Mouse (Mus musculus) embryonic facial prominence, embryonic 11.5 days (tissue): ENCODE data around the gene Ltf. TPM values are rescaled to one million over a fixed set of nuclear protein-coding genes. Genes with fewer than 3 reads are reported as not detected.

Experiments
- ATAC-seq: fragments of 200-750 bp; cut with Nextera tagmentation; replicated peaks from 2 replicates; pipeline ENCODE4 v1.8.0; 2017; ENCODE audit warnings: low read depth; ENCODE audit not compliant: insufficient number of reproducible peaks, low FRiP score, low TSS enrichment
- DNase-seq: peaks from one replicate; pipeline ENCODE4 v3.0.0-alpha.2; 2015; ENCODE audit warnings: low spot score
- H3K27ac ChIP-seq: fragments of 300-500 bp; sonication (generic); replicated peaks from 2 replicates; pipeline ENCODE4 v1.5.1; 2014; ENCODE audit warnings: mild to moderate bottlenecking, low read depth, low read length, control low read depth
- H3K27me3 ChIP-seq: fragments of 300-500 bp; sonication (generic); 2 replicates; pipeline ENCODE4 v1.6.1; 2014; ENCODE audit warnings: mild to moderate bottlenecking, low read length, moderate library complexity, mixed read lengths; ENCODE audit not compliant: control insufficient read depth, insufficient read depth
- H3K36me3 ChIP-seq: fragments of 300-500 bp; sonication (generic); replicated peaks from 2 replicates; pipeline ENCODE4 v1.6.1; 2014; ENCODE audit warnings: low read depth, mild to moderate bottlenecking, low read length, moderate library complexity, mixed read lengths; ENCODE audit not compliant: control insufficient read depth, insufficient read depth
- H3K4me1 ChIP-seq: fragments of 300-500 bp; sonication (generic); 2 replicates; pipeline ENCODE4 v1.6.1; 2014; ENCODE audit warnings: low read length, mixed read lengths; ENCODE audit not compliant: control insufficient read depth, insufficient read depth
- H3K4me2 ChIP-seq: fragments of 300-500 bp; sonication (generic); 2 replicates; pipeline ENCODE4 v1.6.1; 2014; ENCODE audit warnings: low read depth, mild to moderate bottlenecking, control low read depth, low read length, moderate library complexity
- H3K4me3 ChIP-seq: fragments of 300-500 bp; sonication (generic); 2 replicates; pipeline ENCODE4 v1.5.1; 2014; ENCODE audit warnings: low read depth, low read length, control low read depth
- H3K9ac ChIP-seq: fragments of 300-500 bp; sonication (generic); replicated peaks from 2 replicates; pipeline ENCODE4 v1.6.1; 2014; ENCODE audit warnings: mild to moderate bottlenecking, control low read depth, low read length
- H3K9me3 ChIP-seq: fragments of 300-500 bp; sonication (generic); replicated peaks from 2 replicates; pipeline ENCODE4 v1.6.1; 2016; ENCODE audit warnings: mild to moderate bottlenecking, low read length, inconsistent platforms, mixed read lengths; ENCODE audit not compliant: control insufficient read depth
- WGBS: fragments of 180-500 bp; shearing (Covaris S2); extraction: QIAGEN DNeasy Blood & Tissue Kit; methylation state at CpG from one replicate; pipeline ENCODE4 v1.1.7; 2014; 5-methylcytosine and 5-hydroxymethylcytosine counted together
- polyA plus RNA-seq: library from polyadenylated mRNA; unstranded; fragments of >200 nt; fragmentation: Nextera tagmentation; extraction: Ambion mirVana; gene quantifications from 2 replicates; pipeline ENCODE4 v1.2.1, GENCODE M21; 2014

Gene Ltf
- polyA plus RNA-seq, 1 experiment from 2014 or later = 1.1 TPM

DNA sequence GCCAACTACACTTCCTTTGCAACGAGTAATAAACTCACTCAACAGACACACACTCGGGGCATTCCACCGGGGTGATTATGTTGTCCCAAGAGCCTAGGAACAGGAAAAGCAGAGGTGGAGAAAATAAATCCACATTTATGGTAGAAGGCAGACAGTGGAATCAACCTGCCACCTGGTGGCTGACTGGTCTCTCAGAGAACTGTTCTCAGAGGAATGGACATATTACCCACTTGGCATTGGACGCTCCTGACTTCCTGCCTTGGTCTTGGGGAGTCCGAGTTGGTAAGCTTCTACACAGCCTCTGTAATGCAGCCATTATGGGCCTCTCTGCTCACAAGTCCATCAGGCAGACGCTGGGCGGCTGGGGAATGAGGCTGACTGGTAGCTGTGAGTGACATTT, 53.1 kb downstream of the Ltf start:
- H3K9me3 ChIP-seq = no peaks in the 10 kb centered on the region
- WGBS = 58% methylated on average over 7 of the region's 7 CpGs
- no peak overlapping the region for H3K27ac ChIP-seq
- H3K27me3 ChIP-seq = no peaks in the 10 kb centered on the region
- DNase-seq (peak; percentile 49), ATAC-seq (no peak)
- no peaks in the 10 kb centered on the region for H3K36me3 ChIP-seq
- no peaks in the 10 kb centered on the region for H3K4me1 ChIP-seq
- no peak overlapping the region for H3K4me3 ChIP-seq
- no peak overlapping the region for H3K4me2 ChIP-seq
- no peak overlapping the region for H3K9ac ChIP-seq

DNA sequence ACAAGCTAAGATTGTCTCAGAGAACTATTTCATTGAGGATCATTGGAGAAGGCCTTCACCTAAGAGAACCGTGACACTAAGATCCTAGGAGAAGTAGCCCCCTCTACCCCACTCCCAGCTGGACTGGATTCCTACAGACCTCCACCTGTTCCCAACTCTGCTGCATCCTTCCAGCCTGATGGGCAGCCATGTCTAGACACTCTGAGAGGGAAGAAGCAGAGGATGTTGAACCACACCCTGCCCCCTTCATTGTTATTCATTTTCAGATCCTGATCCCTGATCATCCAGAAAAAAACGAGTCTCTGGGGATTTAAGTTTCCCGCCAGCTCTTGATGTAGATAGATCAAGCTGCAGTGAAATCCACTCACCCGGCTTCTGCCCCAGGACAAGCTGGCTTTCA, 53.9 kb downstream of the Ltf start:
- Histone ChIP-seq H3K27ac (no peak overlapping the region), H3K9me3 (no peaks in the 10 kb centered on the region), H3K9ac (no peak overlapping the region), H3K4me2 (no peak overlapping the region), H3K27me3 (no peaks in the 10 kb centered on the region), H3K4me1 (no peaks in the 10 kb centered on the region), H3K36me3 (no peaks in the 10 kb centered on the region), H3K4me3 (no peak overlapping the region)
- 74% methylated on average over 4 of the region's 4 CpGs for WGBS
- ATAC-seq (no peak), DNase-seq (no peak)

DNA sequence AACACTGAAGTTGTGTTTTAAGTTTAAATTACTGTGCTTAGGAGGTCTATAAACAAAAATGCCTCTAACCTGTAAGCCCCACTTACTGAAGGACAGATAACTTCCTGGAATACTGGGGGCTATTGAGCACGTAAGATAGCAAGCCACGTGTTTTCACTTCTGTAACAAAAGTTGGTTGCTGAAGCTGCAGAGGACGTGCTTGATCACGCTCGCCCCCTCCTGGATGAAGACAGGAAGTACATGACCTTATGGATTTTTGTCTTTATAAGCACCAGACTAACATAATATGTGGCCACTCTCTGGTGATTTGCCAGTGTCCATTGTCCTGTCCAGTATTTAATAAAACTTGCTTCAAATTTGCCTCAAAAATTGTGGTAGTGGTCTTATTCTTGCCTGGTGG, 58.7 kb downstream of the Ltf start:
- H3K27ac ChIP-seq = no peak overlapping the region
- no peaks in the 10 kb centered on the region for H3K4me1 ChIP-seq
- 56% methylated on average over 5 of the region's 5 CpGs for WGBS
- H3K4me2 ChIP-seq = no peak overlapping the region
- DNase-seq = peak; percentile 36
- H3K27me3 ChIP-seq = no peaks in the 10 kb centered on the region
- no peak overlapping the region for H3K9ac ChIP-seq
- no peak overlapping the region for H3K4me3 ChIP-seq
- H3K36me3 ChIP-seq = no peaks in the 10 kb centered on the region
- no peaks in the 10 kb centered on the region for H3K9me3 ChIP-seq
- no peak for ATAC-seq

DNA sequence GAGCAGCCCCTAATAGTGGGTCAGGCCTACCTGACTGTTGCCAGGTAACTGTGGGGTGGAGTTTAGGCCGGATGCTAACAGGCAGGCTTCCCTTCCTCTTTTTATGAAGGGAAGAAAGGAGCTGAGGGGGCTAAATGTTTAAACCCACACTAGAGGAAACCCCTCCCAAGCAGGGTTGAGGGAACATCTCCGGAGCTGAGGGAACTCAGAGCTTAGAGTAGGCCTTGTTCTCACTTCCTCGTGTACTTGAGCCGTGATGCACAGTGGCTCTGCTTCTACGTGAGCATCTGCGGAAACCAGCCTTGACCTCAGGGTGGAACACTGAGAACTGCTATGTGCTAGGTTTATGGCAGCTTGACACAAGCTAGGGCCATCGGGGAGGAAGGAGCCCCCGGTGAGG, 61.7 kb downstream of the Ltf start:
- DNase-seq (no peak), ATAC-seq (no peak)
- Histone ChIP-seq H3K27me3 (no peaks in the 10 kb centered on the region), H3K4me2 (no peak overlapping the region), H3K4me3 (no peak overlapping the region), H3K27ac (no peak overlapping the region), H3K36me3 (no peaks in the 10 kb centered on the region), H3K9me3 (no peaks in the 10 kb centered on the region), H3K4me1 (no peaks in the 10 kb centered on the region), H3K9ac (no peak overlapping the region)
- WGBS = 87% methylated on average over 8 of the region's 8 CpGs

GRCm38 (mm10) chr9:111081765-111082164, 62.7 kb downstream of the Ltf start:
- WGBS = 77% methylated on average over 5 of the region's 5 CpGs
- ATAC-seq = no peak
- H3K36me3 ChIP-seq = no peaks in the 10 kb centered on the region

DNA sequence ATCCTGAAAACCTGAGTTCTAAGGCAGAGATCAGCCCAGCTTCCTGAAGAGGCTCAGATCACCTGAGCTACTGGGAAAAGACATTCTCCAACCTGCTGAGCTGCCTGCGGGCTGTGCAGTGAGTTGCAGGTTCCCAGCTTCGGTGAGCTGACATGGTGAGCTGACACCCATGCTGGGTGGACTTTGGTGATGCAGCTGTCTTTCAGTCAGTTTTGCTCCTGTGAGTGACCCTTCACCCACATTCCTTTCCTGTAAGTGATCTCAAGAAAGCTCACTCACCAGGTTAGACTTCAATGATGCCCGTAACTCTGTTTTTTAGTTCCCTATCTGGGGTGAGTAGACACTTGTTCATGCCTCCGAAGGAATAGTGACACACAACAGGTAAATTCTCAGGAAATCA, 66.3 kb downstream of the Ltf start:
- H3K27me3 ChIP-seq = no peaks in the 10 kb centered on the region
- H3K27ac ChIP-seq = no peak overlapping the region
- H3K9me3 ChIP-seq = no peaks in the 10 kb centered on the region
- no peaks in the 10 kb centered on the region for H3K36me3 ChIP-seq
- 47% methylated on average over 4 of the region's 4 CpGs for WGBS
- ATAC-seq = no peak
- DNase-seq = no peak
- H3K4me3 ChIP-seq = no peak overlapping the region
- no peaks in the 10 kb centered on the region for H3K4me1 ChIP-seq
- no peak overlapping the region for H3K4me2 ChIP-seq
- H3K9ac ChIP-seq = no peak overlapping the region

More at GRCm38 (mm10) chr9:111081765-111082164, 62.7 kb downstream of the Ltf start:
- Histone ChIP-seq H3K9ac (no peak overlapping the region), H3K27ac (no peak overlapping the region), H3K4me2 (no peak overlapping the region), H3K27me3 (no peaks in the 10 kb centered on the region), H3K4me1 (no peaks in the 10 kb centered on the region), H3K4me3 (no peak overlapping the region), H3K9me3 (no peaks in the 10 kb centered on the region)
- DNase-seq = no peak

- WGBS = 68% methylated on average over 6 of the region's 6 CpGs
- Histone ChIP-seq H3K9me3 (no peaks in the 10 kb centered on the region), H3K4me2 (no peak overlapping the region), H3K4me3 (no peak overlapping the region), H3K4me1 (no peaks in the 10 kb centered on the region), H3K27me3 (no peaks in the 10 kb centered on the region), H3K9ac (no peak overlapping the region), H3K36me3 (no peaks in the 10 kb centered on the region), H3K27ac (no peak overlapping the region)
- no peak for ATAC-seq
- no peak for DNase-seq
Observed at GRCm38 (mm10) chr9:111086137-111086536, 67.1 kb downstream of the Ltf start.

GRCm38 (mm10) chr9:111086995-111087606, 68.0 kb downstream of the Ltf start:
- H3K9me3 ChIP-seq = no peaks in the 10 kb centered on the region
- H3K4me2 ChIP-seq = no peak overlapping the region
- DNase-seq (no peak), ATAC-seq (no peak)
- H3K36me3 ChIP-seq = no peaks in the 10 kb centered on the region
- H3K27me3 ChIP-seq = no peaks in the 10 kb centered on the region
- WGBS = 37% methylated on average over 3 of the region's 3 CpGs
- no peak overlapping the region for H3K4me3 ChIP-seq
- H3K9ac ChIP-seq = no peak overlapping the region
- H3K4me1 ChIP-seq = no peaks in the 10 kb centered on the region
- H3K27ac ChIP-seq = no peak overlapping the region
